Mouse (Mus musculus): ENCODE results near the gene Lrig2. TPM values are rescaled to one million over a fixed set of nuclear protein-coding genes. Genes with fewer than 3 reads are reported as not detected.

Lrig2 gene
- 5.8 and 7.4 TPM in 2 replicates for polyA plus RNA-seq (2021; fragmentation: Nextera tagmentation)
- long read RNA-seq, experiment 1, full-length matches to known transcripts: 3 of 9 reads
- long read RNA-seq, experiment 1, partial matches to known transcripts: 1 of 9 reads
- long read RNA-seq, experiment 1, other reads (novel, unspliced or antisense): 5 of 9 reads
- long read RNA-seq, experiment 2, partial matches to known transcripts: 1 of 14 reads
- long read RNA-seq, experiment 2, other reads (novel, unspliced or antisense): 11 of 14 reads

DNA sequence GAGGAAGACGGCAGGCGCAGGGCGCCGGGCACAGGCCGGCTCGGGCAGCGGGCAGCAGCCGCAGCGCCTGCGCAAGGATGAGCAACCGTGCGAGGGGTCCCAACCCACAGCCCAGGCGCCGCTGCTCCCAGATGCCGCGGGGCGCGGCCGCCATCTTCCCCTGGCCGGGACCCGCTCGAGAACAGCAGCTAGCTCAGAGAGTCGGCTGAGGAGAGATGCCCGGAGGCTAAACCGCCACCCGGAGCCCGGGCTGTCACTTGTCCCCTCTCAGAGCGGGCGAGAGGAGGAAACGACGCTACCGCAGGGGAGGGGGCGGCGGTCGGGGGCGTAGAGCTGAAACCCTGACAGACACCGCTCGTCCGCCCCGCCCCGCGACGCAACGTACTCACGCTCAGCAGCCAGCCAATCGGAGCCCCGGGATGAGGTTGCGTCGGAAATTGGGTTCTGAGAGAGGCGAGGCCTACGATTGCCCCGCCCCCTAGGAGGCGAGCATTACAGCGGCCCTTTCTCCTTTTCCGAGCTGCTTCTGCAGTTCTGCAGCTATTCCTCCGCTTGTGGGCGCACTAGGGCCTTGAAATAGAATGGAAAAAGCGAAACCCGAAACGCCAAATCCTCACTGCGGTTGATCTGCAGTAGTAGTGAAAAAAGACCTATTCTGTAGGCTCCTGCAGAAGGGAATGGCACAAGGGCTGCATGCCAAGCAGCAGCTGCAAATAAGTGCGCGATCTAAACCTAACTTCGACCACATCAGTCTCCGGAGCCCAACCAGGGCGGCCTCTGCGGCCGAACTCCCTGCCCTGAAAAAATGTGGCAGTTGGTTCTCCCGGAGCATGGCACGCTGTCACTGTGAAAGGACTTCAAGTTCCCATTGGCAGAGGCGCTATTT lies at the start of gene Lrig2:
Lrig2 (minus strand) TSS at position 381 of the 886 bp plus-strand sequence.

Other genes starting within 250 kb of the Lrig2 start
- gene Slc16a1, start 126.8 kb upstream of the Lrig2 start, polyA plus RNA-seq (2021; fragmentation: Nextera tagmentation): 5.4 and 7.5 TPM in 2 replicates

Data from left cerebral cortex, adult 6 months (tissue).